Mouse (Mus musculus) lung, postnatal 25 days (tissue): ENCODE measurements around the gene Ttc23.

Source experiments
- DNase-seq: peaks from one replicate; pipeline ENCODE4 v3.0.0; 2022; ENCODE audit warnings: low spot score

Ttc23 gene

DNA sequence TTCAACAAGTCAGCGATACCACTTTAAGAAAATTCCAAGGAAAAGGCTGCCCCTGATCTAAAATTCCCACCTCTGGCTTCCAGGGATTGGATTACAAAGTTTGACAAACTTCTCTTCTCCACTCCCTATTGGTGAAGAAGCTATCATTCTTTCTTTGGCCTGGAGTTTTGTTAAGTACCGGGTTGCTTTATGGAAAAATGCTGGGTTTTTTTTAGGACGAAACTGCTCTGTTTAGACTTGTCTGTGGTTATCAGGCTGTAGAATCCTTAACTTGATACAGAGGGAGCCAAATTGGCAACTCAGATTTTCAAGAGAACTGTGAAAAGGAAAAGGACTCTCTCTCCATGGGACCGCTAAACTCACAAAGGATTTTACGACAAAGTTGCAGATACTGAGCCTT is at the start of gene Ttc23:
TSS of gene Ttc23 (plus strand) at position 134 of the 400 bp plus-strand sequence.
- peak; percentile 71 for DNase-seq

DNA sequence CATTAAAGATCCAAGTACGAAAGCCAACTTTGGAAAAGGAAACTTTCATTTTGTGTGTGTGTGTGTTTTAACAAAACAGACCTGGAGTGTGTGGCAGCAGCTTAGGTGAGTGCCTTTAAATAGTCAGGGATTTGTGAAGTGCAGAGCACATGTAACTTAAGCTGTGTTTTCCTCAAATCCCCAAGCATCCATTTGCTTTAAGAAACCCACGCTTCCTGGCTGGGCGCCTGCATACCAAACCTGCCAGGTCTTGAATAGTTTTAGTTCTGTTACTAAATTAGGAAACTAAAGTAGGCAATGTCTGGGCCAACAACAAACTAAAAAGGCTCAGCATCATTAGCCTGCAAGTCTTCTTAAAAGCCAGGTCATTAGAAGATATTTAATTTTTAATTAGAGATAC is 49.2 kb upstream of the Ttc23 start:
- DNase-seq: peak; percentile 45

DNA sequence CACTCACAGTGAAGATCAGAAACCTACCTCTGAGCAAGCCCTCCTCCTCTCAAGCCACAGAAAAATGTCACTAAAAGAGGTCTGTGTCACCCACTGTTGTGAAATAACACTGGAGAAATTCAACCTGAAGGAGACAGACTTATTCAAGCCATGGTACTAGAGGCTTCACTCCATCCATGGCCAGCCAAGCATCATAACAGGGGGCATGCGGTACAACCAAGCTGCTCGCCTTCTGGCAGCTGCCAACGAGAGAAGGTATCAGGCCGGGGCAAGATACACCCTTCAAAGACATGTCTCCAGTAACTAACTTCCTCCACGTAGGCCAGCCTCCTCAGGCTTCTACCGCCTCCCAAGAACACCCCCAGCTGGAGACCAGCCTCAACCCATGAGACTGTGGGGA is 42.1 kb upstream of the Ttc23 start:
- DNase-seq: no peak

DNA sequence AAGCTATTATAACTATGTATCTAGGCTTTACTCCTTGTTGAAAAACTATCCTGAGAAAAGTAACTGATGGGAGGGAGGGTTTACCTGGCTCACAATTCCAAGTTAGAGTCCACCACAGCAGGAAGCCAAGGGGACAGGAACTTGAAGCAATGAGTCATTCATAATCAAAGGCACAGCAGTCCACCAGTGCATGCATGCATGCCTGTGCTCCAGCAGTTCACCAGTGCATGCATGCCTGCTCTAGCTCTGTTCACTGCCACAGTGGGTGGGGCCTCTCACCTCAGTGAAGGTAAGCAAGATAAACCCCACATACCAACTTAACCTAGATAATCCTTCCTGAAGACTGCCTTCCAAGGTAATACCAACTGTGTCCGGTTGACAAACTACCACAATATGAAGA is 41.0 kb upstream of the Ttc23 start:
- no peak for DNase-seq

DNA sequence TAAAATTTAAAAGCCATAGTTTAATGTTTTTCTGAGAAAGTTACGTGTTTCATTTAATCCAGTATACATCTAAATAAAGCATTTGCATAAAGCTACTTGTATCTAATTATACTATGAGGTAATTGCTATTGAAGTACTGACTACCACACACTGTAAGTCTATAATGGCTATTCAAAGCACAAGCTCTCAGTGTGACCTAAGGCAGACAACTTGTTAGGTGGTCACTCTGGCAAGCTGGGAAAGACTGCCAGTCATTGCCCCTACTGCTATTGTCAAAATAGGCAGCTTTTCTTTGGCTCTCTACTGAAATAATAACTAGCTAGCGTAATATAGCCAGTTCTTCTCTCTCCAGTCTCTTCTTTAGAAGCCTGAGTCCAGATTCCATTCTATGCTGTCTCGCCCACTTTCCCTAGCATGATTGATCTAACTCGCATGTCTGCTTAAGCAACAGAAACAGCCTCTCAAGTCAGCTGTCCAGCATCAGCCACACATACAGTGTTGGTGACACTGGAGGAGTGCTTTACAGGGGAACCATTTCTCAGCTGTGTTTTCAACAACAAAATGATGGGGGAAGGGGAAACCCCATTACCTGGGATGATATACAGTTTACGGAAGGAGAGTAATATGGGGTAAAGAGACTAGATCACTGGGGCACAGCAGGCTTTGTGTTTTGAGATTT is 39.4 kb upstream of the Ttc23 start:
- peak; percentile 35 for DNase-seq

DNA sequence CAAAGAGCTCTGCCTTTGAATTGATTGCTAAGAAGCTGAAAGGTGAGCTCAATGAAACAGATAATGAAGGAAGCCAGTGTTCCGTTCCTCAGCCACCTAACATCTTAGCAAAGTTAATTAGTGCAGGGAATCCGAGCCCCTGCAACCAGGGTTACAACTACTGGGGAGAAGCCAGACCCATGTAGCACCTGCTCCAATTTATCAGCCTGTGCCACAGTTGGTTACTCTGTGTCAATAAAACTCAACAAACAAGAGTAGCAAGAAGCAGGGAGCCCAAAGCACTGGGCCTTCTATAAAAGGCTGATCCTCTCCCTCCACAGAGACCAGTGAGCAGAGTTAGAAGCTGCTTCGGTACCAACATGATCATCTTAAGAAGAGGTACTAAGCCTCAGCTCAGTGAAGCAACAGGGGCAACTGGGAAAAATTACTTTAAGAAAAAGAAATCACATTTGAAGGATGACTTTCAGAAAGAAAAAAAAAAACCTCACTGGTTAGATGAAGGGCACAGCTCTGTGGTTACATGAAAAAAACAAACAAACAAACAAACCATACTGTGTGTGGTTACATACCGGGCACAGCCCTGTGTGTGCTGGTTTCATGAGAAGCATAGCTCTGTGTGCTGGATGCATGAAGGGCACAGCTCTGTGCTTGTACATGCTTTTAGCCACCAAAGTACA is 38.7 kb upstream of the Ttc23 start:
- DNase-seq: no peak

DNA sequence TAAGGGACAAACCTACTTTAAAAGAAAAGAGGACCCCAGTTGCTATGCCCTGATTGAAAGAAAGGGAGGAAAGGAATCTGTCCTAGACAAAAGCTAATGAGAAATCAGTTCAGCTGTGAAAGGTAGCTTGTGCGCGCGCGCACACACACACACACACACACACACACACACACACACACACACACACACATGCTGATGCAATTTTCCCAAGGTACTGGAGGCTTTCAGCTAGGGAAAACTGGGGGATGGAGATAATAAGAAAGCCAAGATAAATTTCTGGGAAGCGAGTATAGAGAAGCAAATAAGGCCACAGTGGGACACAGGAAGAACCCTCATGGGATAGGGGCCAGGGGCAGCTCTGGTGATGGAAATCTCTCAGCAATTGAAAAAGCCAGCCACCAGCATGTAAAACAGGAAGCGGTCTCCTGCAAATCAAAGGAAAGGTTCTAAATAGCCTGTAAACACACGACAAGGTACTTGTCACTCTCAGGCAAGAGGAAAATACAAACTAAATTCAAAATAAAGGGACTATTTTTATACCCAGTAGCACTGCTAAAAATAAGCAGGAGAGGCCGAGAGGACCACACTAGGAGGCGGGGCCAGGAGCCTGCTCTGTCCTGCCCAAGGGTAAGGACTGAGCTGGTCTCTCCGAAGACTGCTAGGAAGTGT is 33.3 kb upstream of the Ttc23 start:
- peak; percentile 3 for DNase-seq

DNA sequence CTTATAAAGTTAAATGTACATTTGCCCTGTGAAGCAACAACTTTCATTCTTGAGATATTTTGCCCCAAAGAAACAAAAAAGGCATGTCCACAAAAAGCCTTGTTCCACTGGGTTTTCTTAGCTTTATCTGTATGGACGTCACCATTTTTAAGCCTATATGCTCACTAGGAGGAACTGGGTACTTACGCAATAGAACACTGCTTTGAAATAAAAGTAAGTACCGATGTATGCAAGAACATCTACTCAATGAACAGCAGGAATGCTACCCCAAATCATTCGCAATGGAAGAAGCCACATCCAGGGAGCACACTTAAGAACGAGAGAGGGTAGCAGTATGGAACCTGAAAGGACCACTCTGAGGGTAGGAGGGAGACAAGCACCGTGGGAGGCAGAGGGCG is 32.7 kb upstream of the Ttc23 start:
- DNase-seq: no peak

DNA sequence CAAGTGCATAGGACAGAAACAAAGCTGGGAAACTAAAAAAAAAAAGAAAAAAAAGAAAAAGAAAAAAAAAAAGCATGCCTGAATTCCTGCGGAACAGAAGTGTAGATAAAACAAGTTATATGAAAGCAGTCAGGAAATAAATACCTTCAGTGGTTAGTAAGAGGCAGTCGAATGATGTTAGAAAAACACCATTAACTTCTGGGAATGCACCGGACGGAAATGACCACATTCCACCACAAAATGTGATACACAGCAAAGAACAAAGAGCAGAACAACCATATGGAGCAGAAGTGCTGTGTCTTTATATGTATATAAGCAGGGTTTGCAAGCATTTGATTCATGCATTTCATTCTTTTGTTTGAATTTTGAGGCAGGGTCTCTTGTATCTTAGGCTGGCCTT is 30.3 kb upstream of the Ttc23 start:
- DNase-seq: no peak

- DNase-seq: no peak
These were observed 29.6 kb upstream of the Ttc23 start for GRCm38 (mm10) chr7:67617646-67618045.

GRCm38 (mm10) chr7:67618316-67618715 is 28.9 kb upstream of the Ttc23 start:
- no peak for DNase-seq

DNA sequence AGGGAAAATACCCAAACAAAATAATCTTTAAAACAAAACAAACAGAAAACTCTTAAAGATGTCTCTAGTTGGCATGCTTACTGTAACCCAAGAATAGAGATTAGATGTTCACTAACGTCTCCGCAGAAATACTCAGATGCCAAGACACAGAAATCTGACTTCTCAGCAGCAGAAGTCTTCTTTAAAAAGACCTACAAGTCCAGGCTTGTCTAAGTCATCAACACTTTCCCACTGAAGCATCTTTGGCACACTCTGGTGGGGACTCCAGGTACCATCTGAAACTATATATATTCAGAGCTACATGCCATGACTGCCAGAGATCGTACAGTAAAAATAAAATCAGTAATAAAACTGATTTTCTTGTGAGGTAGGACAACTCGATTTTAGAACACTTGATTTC is 27.4 kb upstream of the Ttc23 start:
- no peak for DNase-seq

- DNase-seq: no peak
These were observed 25.1 kb upstream of the Ttc23 start for GRCm38 (mm10) chr7:67622151-67622550.

GRCm38 (mm10) chr7:67626671-67627070 is 20.5 kb upstream of the Ttc23 start:
- DNase-seq: no peak

- DNase-seq: no peak
These were observed 17.5 kb upstream of the Ttc23 start for GRCm38 (mm10) chr7:67629681-67630080.

DNA sequence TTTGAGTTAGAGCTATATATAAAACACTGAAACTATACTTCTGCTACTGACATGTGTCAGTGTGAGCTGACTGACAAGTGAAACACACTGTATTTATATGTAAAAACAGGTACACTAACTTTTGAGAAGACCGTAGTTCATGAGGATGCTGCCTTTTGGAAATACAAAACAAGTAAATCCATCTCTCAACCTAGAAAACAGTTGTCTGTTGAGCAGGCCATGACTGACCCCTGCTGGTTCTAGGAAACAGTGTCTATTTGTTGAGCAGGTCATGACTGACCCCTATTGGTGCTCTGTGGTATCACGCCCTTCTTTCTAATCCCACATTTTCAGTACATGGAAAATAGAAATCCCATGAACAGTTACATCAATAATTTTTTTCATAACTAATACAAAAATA is 16.4 kb upstream of the Ttc23 start:
- DNase-seq: peak; percentile 78

GRCm38 (mm10) chr7:67632380-67632779 is 14.8 kb upstream of the Ttc23 start:
- no peak for DNase-seq

DNA sequence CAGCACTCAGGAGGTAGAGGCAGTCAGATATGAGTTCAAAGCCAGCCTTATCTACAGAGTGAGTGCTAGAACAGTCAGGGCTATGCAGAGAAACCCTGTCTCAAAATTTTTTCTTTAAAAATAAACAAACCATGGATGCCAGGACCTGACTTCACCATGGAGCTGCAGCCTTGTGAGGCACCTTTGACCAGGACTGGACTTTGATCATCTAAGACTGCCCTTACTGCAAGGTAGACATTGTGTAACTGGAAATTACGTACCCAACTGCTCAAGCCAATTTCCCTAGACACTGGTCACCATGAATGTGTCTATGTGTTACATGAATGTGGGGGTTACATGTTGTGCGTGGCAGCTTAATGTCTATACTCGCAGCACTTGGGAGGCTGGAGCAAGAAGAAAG is 13.0 kb upstream of the Ttc23 start:
- DNase-seq: no peak

DNA sequence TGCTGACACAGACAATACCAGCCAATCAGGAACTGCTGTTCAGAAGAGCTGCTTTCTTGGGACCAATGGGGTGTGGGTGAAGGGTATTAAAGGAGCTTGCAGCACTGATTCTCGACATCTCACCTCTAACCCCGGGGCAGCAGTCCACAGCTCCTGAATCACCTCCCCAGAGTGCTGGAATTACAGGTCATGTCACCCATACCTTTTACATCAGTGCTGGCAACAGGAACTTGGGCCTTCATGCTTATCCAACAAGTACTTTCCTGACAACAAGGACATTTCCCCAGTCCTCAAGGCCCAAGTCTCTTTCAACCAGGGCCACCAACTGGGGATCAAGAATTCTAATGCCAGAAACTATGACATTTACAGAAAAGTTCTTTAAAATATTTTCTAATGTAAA is 11.0 kb upstream of the Ttc23 start:
- no peak for DNase-seq

- no peak for DNase-seq
These were observed 8.2 kb upstream of the Ttc23 start for GRCm38 (mm10) chr7:67639006-67639405.

DNA sequence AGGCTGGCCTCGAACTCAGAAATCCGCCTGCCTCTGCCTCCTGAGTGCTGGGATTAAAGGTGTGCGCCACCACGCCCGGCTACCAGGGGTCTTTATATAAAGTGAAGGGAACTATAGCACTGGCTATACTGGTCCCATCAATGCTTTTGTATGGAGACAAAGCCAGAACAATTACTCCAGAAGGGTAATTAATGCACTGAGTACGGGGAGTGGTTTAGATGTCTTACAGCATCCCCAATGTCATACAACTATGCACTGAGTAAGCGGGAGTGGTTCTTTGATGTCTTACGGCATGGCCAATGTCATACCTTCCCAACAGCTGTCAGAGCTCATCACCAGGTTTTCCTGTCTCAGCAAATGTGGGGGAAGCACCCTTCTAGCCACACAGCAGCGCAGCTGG is 4.3 kb upstream of the Ttc23 start:
- no peak for DNase-seq

GRCm38 (mm10) chr7:67644291-67644690 is 2.9 kb upstream of the Ttc23 start:
- DNase-seq: no peak
